Mouse (Mus musculus): ENCODE measurements around the gene Pafah2.
"Not testable (repeated sequence)": the region's sequence is repeated elsewhere in the genome, so short reads cannot be mapped to it uniquely, and the experiment has no call there.

Pafah2 gene

GRCm38 (mm10) chr4:134373295-134373694 is 22.8 kb upstream of the Pafah2 start:
- DNase-seq (ENCODE audit: low spot score): no peak

- no peak for DNase-seq (ENCODE audit: low spot score)
Measured at GRCm38 (mm10) chr4:134374306-134374705, 21.8 kb upstream of the Pafah2 start.

GRCm38 (mm10) chr4:134378089-134378615 is 18.0 kb upstream of the Pafah2 start:
- DNase-seq (ENCODE audit: low spot score): no peak

DNA sequence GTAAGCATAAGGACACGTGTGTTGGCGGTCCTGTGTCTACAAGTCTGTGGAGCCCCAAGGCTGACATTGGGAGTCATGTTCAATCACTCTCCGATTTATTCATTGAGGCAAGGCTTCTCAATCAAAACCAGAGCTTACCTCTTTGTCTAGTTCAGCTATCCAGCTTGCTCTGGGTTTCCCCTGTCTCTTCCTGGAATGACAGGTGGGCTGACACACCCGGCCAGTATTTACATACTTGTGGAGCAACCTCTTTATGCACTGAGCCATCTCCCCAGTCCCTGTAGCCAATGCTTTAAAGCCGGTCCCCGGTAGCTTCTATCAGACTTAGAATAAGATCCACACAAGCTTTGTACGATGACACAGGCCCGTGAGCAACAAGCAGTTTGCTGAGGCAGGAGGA is 16.6 kb upstream of the Pafah2 start:
- DNase-seq (ENCODE audit: low spot score): no peak

GRCm38 (mm10) chr4:134383750-134384149 is 12.4 kb upstream of the Pafah2 start, which contains the start of gene Extl1:
Gene Extl1, minus strand, starts transcription at chr4:134383850.
- not testable (repeated sequence) for DNase-seq (ENCODE audit: low spot score)

- DNase-seq (ENCODE audit: low spot score): peak; percentile 44
Measured at GRCm38 (mm10) chr4:134387268-134387667, 8.9 kb upstream of the Pafah2 start.

DNA sequence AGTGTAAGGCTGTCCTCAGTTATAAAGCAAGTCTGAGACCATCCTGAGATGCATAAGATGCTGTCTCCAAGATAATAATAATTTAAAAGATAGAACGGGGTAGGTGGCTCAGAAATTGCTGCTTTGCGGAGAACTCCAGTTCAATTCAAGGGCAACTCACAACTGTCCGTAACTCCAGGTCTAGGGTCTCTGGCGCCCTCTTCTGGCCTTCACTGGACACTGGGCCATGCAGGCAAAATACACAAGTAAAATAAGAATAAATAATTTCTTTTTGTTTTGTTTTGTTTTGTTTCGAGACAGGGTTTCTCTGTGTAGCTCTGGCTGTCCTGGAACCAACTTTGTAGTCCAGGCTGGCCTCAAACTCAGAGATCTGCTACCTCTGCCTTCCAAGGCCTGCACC is 7.7 kb upstream of the Pafah2 start:
- peak; percentile 70 for DNase-seq (ENCODE audit: low spot score)

- DNase-seq (ENCODE audit: low spot score): no peak
Measured at GRCm38 (mm10) chr4:134391636-134392035, 4.5 kb upstream of the Pafah2 start.

GRCm38 (mm10) chr4:134392595-134392994 is 3.5 kb upstream of the Pafah2 start:
- DNase-seq (ENCODE audit: low spot score): peak; percentile 51

- peak; percentile 19 for DNase-seq (ENCODE audit: low spot score)
Measured at GRCm38 (mm10) chr4:134393026-134393425, 3.1 kb upstream of the Pafah2 start.

GRCm38 (mm10) chr4:134395142-134395541 is 978 bp upstream of the Pafah2 start:
- no peak for DNase-seq (ENCODE audit: low spot score)

GRCm38 (mm10) chr4:134397121-134397520 is 1.0 kb downstream of the Pafah2 start:
- DNase-seq (ENCODE audit: low spot score): no peak

- no peak for DNase-seq (ENCODE audit: low spot score)
Measured at GRCm38 (mm10) chr4:134397732-134398131, 1.6 kb downstream of the Pafah2 start.

GRCm38 (mm10) chr4:134400206-134400605 is 4.1 kb downstream of the Pafah2 start:
- no peak for DNase-seq (ENCODE audit: low spot score)

- DNase-seq (ENCODE audit: low spot score): peak; percentile 39
Measured at GRCm38 (mm10) chr4:134401181-134401661, 5.1 kb downstream of the Pafah2 start.

DNA sequence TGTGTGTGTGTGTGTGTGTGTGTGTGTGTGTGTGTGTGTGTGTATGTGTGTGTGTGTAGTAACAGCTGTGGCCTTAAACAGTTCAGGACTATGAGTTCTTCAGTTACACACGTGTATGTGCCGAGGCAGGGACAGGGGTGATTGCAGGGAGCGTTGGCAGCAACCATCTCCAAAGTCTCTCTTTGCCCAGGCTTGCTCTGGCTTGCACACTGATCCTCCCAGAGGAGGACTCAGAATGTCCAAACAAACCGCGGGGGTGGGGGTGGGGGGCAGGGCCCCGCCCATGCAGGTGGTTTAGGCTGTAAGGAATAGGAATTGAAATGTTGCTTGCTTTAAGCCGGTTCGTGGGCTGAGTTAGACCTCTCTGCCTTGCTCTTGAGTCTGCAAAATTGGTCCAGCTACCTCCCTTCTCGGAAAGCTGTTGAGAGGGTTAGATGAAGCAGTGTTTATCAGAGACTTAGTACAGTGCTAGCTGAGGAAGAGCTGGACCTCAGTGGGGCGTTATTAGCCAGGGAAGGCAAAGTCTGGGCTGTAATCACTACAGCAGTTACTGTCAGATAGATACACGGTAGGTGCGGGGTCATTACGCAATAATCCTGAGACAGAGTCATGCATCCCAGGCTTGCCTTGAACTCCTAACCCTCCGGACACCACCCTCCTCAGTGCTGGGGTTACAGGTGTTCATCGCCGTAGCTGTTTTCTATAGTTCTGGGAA is 5.9 kb downstream of the Pafah2 start:
- no peak for DNase-seq (ENCODE audit: low spot score)

GRCm38 (mm10) chr4:134402571-134403262 is 6.6 kb downstream of the Pafah2 start:
- DNase-seq (ENCODE audit: low spot score): peak; percentile 6

GRCm38 (mm10) chr4:134403721-134404120 is 7.6 kb downstream of the Pafah2 start:
- DNase-seq (ENCODE audit: low spot score): no peak

DNA sequence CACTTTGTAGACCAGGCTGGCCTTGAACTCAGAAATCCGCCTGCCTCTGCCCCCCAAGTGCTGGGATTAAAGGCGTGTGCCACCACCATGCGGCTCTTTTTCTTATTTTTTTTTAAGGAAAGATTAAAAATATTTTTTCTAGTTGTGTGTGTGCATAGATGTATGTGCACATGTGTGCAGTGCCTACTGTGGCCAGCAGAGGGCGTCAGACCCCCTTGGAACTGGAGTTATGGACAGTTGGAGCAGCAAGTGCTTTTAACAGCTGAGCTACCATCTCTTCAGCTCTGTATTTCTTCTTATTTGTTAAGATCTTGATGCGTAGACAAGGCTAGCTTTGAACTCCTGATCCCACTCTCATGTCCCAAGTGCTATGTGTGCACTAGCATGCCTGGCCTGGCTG is 13.2 kb downstream of the Pafah2 start:
- DNase-seq (ENCODE audit: low spot score): peak; percentile 31

DNA sequence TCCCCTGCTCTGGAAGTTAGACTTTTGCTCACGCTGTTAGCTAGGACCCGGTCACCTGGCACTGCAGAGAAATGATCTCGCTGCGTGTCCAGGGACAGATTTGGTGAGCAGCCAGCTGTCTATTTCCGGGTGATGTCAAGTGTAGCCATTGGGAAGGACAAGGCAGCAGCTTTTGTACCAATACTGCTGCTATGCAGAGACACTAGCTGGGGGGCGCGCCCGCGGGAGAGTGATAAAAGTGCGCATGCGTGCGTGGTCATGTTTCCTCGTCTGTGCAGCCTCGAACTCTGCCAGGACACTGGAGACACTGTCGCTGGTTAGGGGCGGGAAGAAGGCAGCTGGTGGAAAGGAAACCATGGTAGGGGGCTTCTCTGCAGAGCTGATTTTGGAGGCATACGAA is 20.1 kb downstream of the Pafah2 start:
- DNase-seq (ENCODE audit: low spot score): no peak

- DNase-seq (ENCODE audit: low spot score): no peak
Measured at GRCm38 (mm10) chr4:134416602-134417001, 20.5 kb downstream of the Pafah2 start.

DNA sequence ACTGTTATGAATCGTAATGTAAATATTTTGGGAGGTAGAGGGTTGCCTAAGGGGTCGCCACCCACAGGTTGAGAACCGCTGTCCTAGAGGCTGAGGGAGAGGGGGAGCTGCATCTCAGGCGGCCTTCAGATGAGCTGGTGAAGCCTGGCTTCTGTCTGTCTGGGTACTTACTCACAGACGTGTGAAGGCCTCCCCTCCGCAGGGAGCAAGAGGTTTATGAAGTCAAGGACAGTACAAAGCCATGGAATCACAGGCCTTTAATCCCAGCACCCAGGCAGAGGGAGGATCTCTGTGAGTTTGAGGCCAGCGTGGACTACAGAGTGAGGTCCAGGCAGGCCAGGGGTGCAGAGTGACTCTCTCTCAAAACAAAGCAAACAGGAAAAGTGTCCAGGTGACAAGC is 21.0 kb downstream of the Pafah2 start:
- DNase-seq (ENCODE audit: low spot score): no peak

DNA sequence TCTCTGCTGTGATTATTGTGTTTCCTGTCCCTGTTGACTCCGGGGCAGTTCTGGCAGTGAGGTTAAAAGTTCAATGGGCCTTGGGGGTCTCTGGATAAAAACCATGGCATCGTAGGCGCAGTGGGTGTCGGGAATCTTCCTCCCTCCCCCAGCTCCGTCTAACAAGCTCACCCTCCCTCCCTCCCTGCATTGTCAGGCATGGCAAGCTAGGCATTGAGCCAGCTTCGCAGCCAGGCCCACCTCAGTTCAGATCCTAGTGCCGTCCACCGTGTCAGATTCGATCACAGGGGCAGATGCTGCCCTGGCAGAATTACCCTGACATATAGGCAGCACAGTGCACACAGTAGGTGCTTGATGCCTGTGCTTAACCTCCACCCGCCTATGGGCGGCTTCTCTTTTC is 25.9 kb downstream of the Pafah2 start:
- DNase-seq (ENCODE audit: low spot score): no peak

Data from T-cell, adult 2 months (primary cell).